Mouse (Mus musculus) kidney, embryonic 14.5 days (tissue): ENCODE measurements at regions not wholly inside any gene's neighbourhood (a gene's known extent, or its start where the extent isn't known, plus 50 kb on each side); places are given as distances from the start of the nearest gene placed in this dataset.

Source experiments
- ATAC-seq: fragments of 200-750 bp; cut with Nextera tagmentation; 2 replicates; pipeline ENCODE4 v1.8.0; 2017; ENCODE audit warnings: moderate number of reproducible peaks, mild to moderate bottlenecking, moderate TSS enrichment, moderate library complexity; ENCODE audit not compliant: low FRiP score, low TSS enrichment
- H3K27ac ChIP-seq: fragments of 300-500 bp; sonication (generic); 2 replicates; pipeline ENCODE4 v1.5.1; 2014; ENCODE audit warnings: low read depth, mild to moderate bottlenecking, low read length, moderate library complexity, mixed read lengths
- H3K27me3 ChIP-seq: fragments of 300-500 bp; sonication (generic); 2 replicates; pipeline ENCODE4 v1.6.1; 2014; ENCODE audit warnings: mild to moderate bottlenecking, low read length; ENCODE audit not compliant: control insufficient read depth, insufficient read depth
- H3K36me3 ChIP-seq: fragments of 300-500 bp; sonication (generic); 2 replicates; pipeline ENCODE4 v1.6.1; 2014; ENCODE audit warnings: low read length, mixed read lengths; ENCODE audit not compliant: control insufficient read depth, insufficient read depth
- H3K4me1 ChIP-seq: fragments of 300-500 bp; sonication (generic); 2 replicates; pipeline ENCODE4 v1.6.1; 2014; ENCODE audit warnings: low read length, mixed read lengths; ENCODE audit not compliant: control insufficient read depth, insufficient read depth
- H3K4me2 ChIP-seq: fragments of 300-500 bp; sonication (generic); replicated peaks from 2 replicates; pipeline ENCODE4 v1.6.1; 2014; ENCODE audit warnings: low read depth, mild to moderate bottlenecking, low read length
- H3K4me3 ChIP-seq: fragments of 300-500 bp; sonication (generic); 2 replicates; pipeline ENCODE4 v1.5.1; 2014; ENCODE audit warnings: mild to moderate bottlenecking, low read length
- H3K9ac ChIP-seq: fragments of 300-500 bp; sonication (generic); 2 replicates; pipeline ENCODE4 v1.6.1; 2014; ENCODE audit warnings: low read depth, mild to moderate bottlenecking, low read length, moderate library complexity
- H3K9me3 ChIP-seq: fragments of 300-500 bp; sonication (generic); 2 replicates; pipeline ENCODE4 v1.6.1; 2016; ENCODE audit warnings: low read length; ENCODE audit not compliant: control insufficient read depth
- WGBS: fragments of 180-500 bp; shearing (Covaris S2); extraction: QIAGEN DNeasy Blood & Tissue Kit; methylation state at CpG from one replicate; pipeline ENCODE4 v1.1.7; 2014; 5-methylcytosine and 5-hydroxymethylcytosine counted together

DNA sequence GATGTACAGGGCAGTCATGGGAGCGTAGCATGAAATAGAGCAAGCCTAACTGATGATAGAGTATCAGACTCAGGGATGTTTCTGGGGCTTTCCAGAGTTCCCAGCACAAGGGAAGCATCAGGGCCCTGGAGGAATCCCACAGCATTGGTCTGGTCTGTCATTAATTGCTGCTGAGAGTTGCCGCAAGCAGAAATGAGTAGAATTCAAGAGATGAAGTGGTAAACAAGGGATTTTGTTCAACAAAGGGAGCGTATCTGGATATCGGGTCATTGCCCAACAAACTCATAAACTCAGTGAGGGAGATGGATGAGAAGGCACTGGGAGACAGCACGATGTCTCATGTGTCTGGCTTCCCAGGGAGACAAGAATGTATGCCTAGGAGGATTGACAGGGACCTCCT is 165.6 kb upstream of the Serp2 start:
- Histone ChIP-seq H3K9ac (no peak overlapping the region), H3K36me3 (no peaks in the 10 kb centered on the region), H3K4me3 (no peak overlapping the region), H3K9me3 (no peaks in the 10 kb centered on the region), H3K27ac (no peak overlapping the region), H3K4me1 (0 out of 2 replicates have a peak, but pooled peaks cover 2% of the 10 kb centered on the region), H3K27me3 (no peaks in the 10 kb centered on the region), H3K4me2 (no peak overlapping the region)
- no peak for ATAC-seq
- 65% methylated on average over 5 of the region's 5 CpGs for WGBS

DNA sequence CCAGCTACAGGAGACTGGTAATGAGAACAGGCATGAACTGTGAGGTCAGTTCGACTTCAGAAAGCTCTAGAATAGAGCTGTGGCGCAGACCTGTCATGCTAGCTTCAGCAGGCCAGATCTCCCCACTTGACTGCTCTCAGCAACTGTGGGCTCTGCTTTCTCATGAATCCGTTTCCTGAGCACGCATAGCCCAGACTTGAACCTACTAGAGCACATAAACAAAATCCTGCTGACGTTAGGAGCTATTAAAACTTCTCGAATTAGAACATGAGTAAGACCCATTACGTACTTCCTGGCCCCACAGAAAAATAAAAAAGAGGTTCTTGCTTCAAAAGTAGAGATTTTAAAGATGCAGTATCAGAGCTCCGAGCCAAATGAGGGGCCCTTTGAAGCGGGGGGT is 165.1 kb upstream of the Serp2 start:
- H3K4me3 ChIP-seq, result no peak overlapping the region
- H3K4me1 ChIP-seq, result 0 out of 2 replicates have a peak, but pooled peaks cover 2% of the 10 kb centered on the region
- no peak for ATAC-seq
- H3K9ac ChIP-seq, result no peak overlapping the region
- H3K4me2 ChIP-seq, result no peak overlapping the region
- H3K9me3 ChIP-seq, result no peaks in the 10 kb centered on the region
- no peaks in the 10 kb centered on the region for H3K36me3 ChIP-seq
- H3K27me3 ChIP-seq, result no peaks in the 10 kb centered on the region
- 62% methylated on average over 9 of the region's 9 CpGs for WGBS
- no peak overlapping the region for H3K27ac ChIP-seq

DNA sequence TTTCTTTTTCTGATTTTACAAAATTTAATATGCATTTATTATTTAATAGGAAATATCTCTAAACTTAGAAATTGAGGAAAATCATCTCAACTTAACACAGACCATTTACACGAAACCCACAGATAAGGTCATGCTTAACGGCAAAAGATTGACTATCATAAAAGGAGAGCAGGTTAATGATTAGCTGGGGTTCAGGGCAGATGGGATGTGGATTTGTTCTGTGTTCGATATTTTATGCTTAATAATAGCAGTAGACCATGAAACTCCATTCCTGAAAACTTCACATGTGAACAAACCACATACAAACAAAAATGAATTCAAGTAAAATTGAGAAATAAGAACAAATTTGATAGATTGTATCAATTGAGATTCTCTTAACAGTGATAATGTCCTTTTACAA is 160.4 kb upstream of the Serp2 start:
- Histone ChIP-seq H3K27me3 (no peaks in the 10 kb centered on the region), H3K27ac (no peak overlapping the region), H3K4me2 (no peak overlapping the region), H3K4me3 (no peak overlapping the region), H3K9me3 (no peaks in the 10 kb centered on the region), H3K9ac (no peak overlapping the region), H3K36me3 (no peaks in the 10 kb centered on the region), H3K4me1 (peaks cover 13% of the 10 kb centered on the region; the same call in 1 of the 2 replicates)
- no peak for ATAC-seq
- WGBS, result 83% methylated on average over 3 of the region's 3 CpGs

DNA sequence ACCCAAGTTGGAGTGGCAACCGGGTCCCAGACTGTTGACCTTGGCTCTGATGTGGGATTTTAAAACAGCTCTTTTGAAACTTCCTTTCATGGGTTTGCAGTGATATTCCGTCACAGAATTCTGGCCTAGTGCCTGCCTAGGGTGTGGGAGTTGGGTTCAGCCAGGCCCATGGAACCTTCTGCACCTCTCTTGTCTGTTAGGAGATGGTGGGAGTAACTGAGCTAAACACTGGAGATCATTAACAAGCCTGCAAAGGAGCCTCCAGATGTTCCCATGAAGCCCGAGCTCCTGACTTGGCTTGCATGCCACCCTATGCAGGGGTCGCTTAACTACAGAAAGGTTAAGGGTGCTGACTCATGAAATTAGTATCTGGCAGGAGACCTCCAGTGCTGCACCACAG is 158.0 kb upstream of the Serp2 start:
- no peaks in the 10 kb centered on the region for H3K36me3 ChIP-seq
- no peaks in the 10 kb centered on the region for H3K27me3 ChIP-seq
- no peak overlapping the region for H3K9ac ChIP-seq
- WGBS, result 26% methylated on average over 4 of the region's 4 CpGs
- no peak overlapping the region for H3K4me2 ChIP-seq
- H3K4me1 ChIP-seq, result peaks cover 13% of the 10 kb centered on the region; the same call in 1 of the 2 replicates
- H3K27ac ChIP-seq, result peak overlapping the region; percentile 31; the same call in 1 of the 2 replicates
- H3K4me3 ChIP-seq, result no peak overlapping the region
- no peaks in the 10 kb centered on the region for H3K9me3 ChIP-seq
- peak; percentile 84 for ATAC-seq

DNA sequence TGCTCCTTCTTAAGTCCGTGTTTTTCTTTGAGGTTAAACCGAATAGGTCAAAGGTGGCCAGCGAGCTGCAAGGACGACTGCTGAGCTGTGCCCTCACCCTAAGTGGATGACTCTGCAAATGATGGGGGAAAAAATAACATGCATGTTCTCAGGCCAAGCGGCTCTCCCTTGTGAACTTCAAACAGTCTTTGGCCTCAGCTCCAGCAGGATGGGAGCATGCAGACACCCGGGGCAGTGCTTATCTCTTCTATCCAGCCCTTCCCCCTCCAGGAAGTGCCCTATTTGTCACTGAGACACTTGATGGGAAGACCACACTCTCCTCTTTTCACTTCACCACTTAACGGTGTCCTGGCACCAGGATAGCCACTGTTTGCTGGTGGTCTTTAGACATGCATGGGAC is 157.3 kb upstream of the Serp2 start:
- no peaks in the 10 kb centered on the region for H3K9me3 ChIP-seq
- no peak overlapping the region for H3K9ac ChIP-seq
- no peak overlapping the region for H3K4me2 ChIP-seq
- H3K36me3 ChIP-seq, result no peaks in the 10 kb centered on the region
- H3K4me1 ChIP-seq, result peaks cover 13% of the 10 kb centered on the region; the same call in 1 of the 2 replicates
- no peaks in the 10 kb centered on the region for H3K27me3 ChIP-seq
- H3K4me3 ChIP-seq, result no peak overlapping the region
- WGBS, result 20% methylated on average over 7 of the region's 7 CpGs
- ATAC-seq, result no peak
- H3K27ac ChIP-seq, result no peak overlapping the region; the same call in 1 of the 2 replicates

DNA sequence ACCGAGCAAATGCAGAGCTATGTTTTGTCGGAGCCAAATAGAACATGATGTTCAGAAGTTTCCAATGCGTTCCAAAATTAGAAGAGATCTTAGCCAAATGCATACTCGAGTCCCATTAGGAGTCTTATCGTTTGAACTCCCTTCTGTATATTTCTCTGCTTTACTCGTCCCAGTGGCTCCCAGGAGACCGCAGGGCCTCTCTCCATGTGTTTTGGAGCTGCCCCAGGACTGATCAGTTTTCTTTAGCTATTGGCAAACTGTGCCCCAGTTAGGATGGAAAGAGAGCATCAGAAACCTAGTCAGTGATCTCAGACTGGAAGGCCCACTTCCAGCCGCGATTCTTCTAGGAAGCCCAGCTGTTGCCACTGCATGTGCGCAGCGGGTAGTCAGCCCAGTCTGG is 152.0 kb upstream of the Serp2 start:
- H3K9ac ChIP-seq, result no peak overlapping the region
- no peak overlapping the region for H3K27ac ChIP-seq
- no peak for ATAC-seq
- no peaks in the 10 kb centered on the region for H3K9me3 ChIP-seq
- H3K4me1 ChIP-seq, result peaks cover 2% of the 10 kb centered on the region; the same call in 1 of the 2 replicates
- no peak overlapping the region for H3K4me2 ChIP-seq
- 85% methylated on average over 11 of the region's 11 CpGs for WGBS
- H3K27me3 ChIP-seq, result no peaks in the 10 kb centered on the region
- no peak overlapping the region for H3K4me3 ChIP-seq
- H3K36me3 ChIP-seq, result no peaks in the 10 kb centered on the region

DNA sequence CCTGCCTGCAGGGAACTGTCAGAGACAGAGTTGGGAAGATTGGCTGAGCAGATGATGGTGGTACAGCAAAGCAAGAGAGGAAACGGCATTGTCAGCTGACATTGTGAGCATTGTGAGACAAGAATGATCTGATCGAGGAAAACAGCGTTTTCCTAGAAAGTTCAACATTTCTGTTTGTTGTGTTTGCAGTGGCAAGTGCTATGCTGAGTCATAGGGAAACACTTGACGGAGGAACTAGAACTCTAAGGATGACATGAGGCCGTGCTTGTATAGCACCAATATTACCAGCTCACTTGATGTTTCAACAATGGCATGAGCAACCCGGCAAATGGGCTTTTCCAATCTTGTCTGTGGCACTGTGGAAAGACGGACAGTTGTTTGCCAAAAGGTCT is 146.7 kb upstream of the Serp2 start:
- Histone ChIP-seq H3K9ac (no peak overlapping the region), H3K4me1 (peaks cover 29% of the 10 kb centered on the region), H3K27me3 (no peaks in the 10 kb centered on the region), H3K9me3 (no peaks in the 10 kb centered on the region), H3K4me2 (no peak overlapping the region), H3K27ac (0 out of 2 replicates have a peak overlapping the region, but pooled peaks have one; percentile 17), H3K36me3 (no peaks in the 10 kb centered on the region), H3K4me3 (no peak overlapping the region)
- ATAC-seq, result no peak
- 85% methylated on average over 7 of the region's 7 CpGs for WGBS

DNA sequence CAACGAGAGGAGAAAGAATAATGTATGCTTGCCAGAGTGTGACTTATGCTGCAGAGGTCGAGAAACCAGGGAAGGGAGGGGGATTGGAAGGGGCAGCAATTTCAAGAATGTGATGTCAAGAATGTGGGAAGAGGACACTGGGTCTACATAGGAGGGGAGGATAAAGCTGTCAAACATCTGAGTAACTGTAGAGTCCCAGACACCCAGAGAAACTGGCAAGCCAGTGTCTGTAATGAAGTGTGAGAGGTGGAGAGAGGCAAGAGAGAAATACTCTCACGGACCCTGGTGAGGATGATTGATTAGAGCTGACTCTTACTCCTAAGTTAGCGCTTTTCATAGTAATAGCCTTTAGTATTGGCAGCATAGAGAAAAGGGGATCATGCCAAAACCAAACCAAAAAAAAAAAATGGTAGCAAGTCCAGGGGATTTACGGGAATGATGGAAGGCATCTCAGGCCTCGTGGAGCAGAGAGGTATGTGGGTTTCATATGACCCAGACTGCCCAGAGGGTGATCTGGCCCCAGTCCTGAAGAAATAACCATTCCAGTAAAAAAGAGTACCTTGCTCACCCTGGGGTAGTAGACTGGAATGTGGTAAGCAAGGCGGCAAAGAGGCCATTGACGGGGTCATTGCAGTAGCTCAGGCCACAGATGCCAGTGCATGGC is 146.2 kb upstream of the Serp2 start:
- Histone ChIP-seq H3K4me1 (peaks cover 34% of the 10 kb centered on the region), H3K4me3 (no peak overlapping the region), H3K27ac (peak overlapping the region; percentile 17; the same call in 1 of the 2 replicates), H3K36me3 (no peaks in the 10 kb centered on the region), H3K27me3 (no peaks in the 10 kb centered on the region), H3K4me2 (no peak overlapping the region), H3K9ac (no peak overlapping the region), H3K9me3 (no peaks in the 10 kb centered on the region)
- 36% methylated on average over 8 of the region's 8 CpGs for WGBS
- ATAC-seq, result 0 out of 2 replicates have a peak, but pooled peaks have one; percentile 25

DNA sequence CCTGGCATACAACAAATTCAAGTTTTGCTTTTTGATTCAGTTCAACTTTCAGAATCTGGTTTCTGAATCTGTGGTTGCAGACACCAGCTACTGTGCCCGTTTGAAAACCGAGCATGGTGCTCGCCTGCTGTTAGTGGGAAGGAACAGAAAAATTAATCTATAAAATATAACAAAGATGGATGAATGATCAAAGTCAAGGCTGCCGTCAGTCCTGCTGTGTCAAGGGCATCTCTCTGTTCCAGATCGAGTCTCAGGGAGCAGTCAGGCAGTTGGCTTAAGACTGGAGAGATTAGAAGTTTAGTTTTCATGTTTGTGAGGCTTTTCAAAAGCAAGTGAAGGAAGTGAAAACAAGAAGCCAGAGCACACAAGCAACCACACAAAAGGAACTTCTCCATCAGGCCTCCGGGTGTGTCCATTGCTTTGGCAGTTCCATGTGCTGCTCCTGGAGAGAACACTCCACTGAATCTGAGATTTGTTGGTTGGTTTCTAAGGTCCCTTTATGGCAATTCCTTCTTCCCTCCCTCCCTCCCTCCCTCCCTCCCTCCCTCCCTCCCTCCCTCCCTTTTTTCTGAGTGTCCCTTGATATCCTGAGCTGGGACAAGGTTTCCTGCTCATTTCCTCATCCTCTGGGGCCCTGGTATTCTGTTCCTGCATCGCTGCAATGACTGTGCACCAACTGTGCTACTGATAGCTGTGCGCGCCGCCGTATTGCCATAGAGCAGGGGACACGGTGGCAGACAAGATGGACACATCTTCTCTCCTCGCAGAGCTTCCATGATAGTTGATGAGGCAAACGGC is 145.4 kb upstream of the Serp2 start:
- H3K36me3 ChIP-seq, result no peaks in the 10 kb centered on the region
- H3K9ac ChIP-seq, result no peak overlapping the region
- no peak overlapping the region for H3K4me3 ChIP-seq
- no peak overlapping the region for H3K4me2 ChIP-seq
- ATAC-seq, result 0 out of 2 replicates have a peak, but pooled peaks have one; percentile 4
- no peaks in the 10 kb centered on the region for H3K27me3 ChIP-seq
- H3K4me1 ChIP-seq, result peaks cover 36% of the 10 kb centered on the region
- no peaks in the 10 kb centered on the region for H3K9me3 ChIP-seq
- WGBS, result 52% methylated on average over 14 of the region's 14 CpGs
- no peak overlapping the region; the same call in 1 of the 2 replicates for H3K27ac ChIP-seq
